Mouse (Mus musculus) midbrain, embryonic 16.5 days (tissue): Measurements from ENCODE around the gene Plcd4. TPM values are rescaled to one million over a fixed set of nuclear protein-coding genes. Genes with fewer than 3 reads are reported as not detected.
"Not testable (repeated sequence)": the region's sequence is repeated elsewhere in the genome, so short reads cannot be mapped to it uniquely, and the experiment has no call there.

Source experiments
- ATAC-seq: fragments of 200-750 bp; cut with Nextera tagmentation; 2 replicates; pipeline ENCODE4 v1.8.0; 2017; ENCODE audit warnings: moderate TSS enrichment
- H3K27ac ChIP-seq: fragments of 300-500 bp; sonication (generic); 2 replicates; pipeline ENCODE4 v1.5.1; 2014; ENCODE audit warnings: mild to moderate bottlenecking, low read length, mixed read lengths
- H3K27me3 ChIP-seq: fragments of 300-500 bp; sonication (generic); 2 replicates; pipeline ENCODE4 v1.6.1; 2014; ENCODE audit warnings: low read depth, low read length, mixed read lengths; ENCODE audit not compliant: control insufficient read depth, insufficient read depth
- H3K36me3 ChIP-seq: fragments of 300-500 bp; sonication (generic); 2 replicates; pipeline ENCODE4 v1.6.1; 2014; ENCODE audit warnings: mild to moderate bottlenecking, low read length, moderate library complexity, mixed read lengths; ENCODE audit not compliant: control insufficient read depth, insufficient read depth
- H3K4me1 ChIP-seq: fragments of 300-500 bp; sonication (generic); 2 replicates; pipeline ENCODE4 v1.6.1; 2014; ENCODE audit warnings: mild to moderate bottlenecking, low read length, mixed read lengths; ENCODE audit not compliant: control insufficient read depth, insufficient read depth
- H3K4me2 ChIP-seq: fragments of 300-500 bp; sonication (generic); 2 replicates; pipeline ENCODE4 v1.6.1; 2014; ENCODE audit warnings: mild to moderate bottlenecking, low read length, mixed read lengths
- H3K4me3 ChIP-seq: fragments of 300-500 bp; sonication (generic); 2 replicates; pipeline ENCODE4 v1.5.1; 2014; ENCODE audit warnings: low read depth, mild to moderate bottlenecking, low read length, moderate library complexity, mixed read lengths
- H3K9ac ChIP-seq: fragments of 300-500 bp; sonication (generic); 2 replicates; pipeline ENCODE4 v1.6.1; 2014; ENCODE audit warnings: low read depth, low read length, mixed read lengths
- H3K9me3 ChIP-seq: fragments of 300-500 bp; sonication (generic); replicated peaks from 2 replicates; pipeline ENCODE4 v1.6.1; 2014; ENCODE audit warnings: mild to moderate bottlenecking, low read length, mixed read lengths; ENCODE audit not compliant: control insufficient read depth, poor library complexity, severe bottlenecking
- WGBS: fragments of 180-500 bp; shearing (Covaris S2); extraction: QIAGEN DNeasy Blood & Tissue Kit; methylation state at CpG from one replicate; pipeline ENCODE4 v1.1.7; 2014; 5-methylcytosine and 5-hydroxymethylcytosine counted together
- polyA plus RNA-seq: library from polyadenylated mRNA; unstranded; fragments of >200 nt; fragmentation: Nextera tagmentation; extraction: Ambion mirVana; gene quantifications from 2 replicates; pipeline ENCODE4 v1.2.1, GENCODE M21; 2015

Plcd4 gene
- 7.4 and 7.5 TPM in 2 replicates for polyA plus RNA-seq

GRCm38 (mm10) chr1:74542451-74542961 lies at the start of gene Plcd4:
Gene Plcd4, plus strand, starts transcription at chr1:74542888.
- peak; percentile 82; the same call in 1 of the 2 replicates for ATAC-seq
- Histone ChIP-seq H3K4me1 (peaks cover 2% of the 10 kb centered on the region), H3K36me3 (no peaks in the 10 kb centered on the region), H3K4me3 (peak within 1 kb of the TSS; percentile 0; the same call in 1 of the 2 replicates), H3K27ac (peak within 1 kb of the TSS; percentile 41), H3K4me2 (peak within 1 kb of the TSS; percentile 4), H3K9ac (peak within 1 kb of the TSS; percentile 31; the same call in 1 of the 2 replicates), H3K27me3 (no peaks in the 10 kb centered on the region), H3K9me3 (no peaks in the 10 kb centered on the region)
- 1% methylated on average over 6 of the region's 6 CpGs for WGBS

GRCm38 (mm10) chr1:74501106-74501505 lies 41.6 kb upstream of the Plcd4 start:
- Histone ChIP-seq H3K27ac (no peak overlapping the region), H3K9ac (no peak overlapping the region), H3K4me3 (no peak overlapping the region), H3K9me3 (no peaks in the 10 kb centered on the region), H3K4me1 (peaks cover 11% of the 10 kb centered on the region), H3K27me3 (no peaks in the 10 kb centered on the region), H3K4me2 (no peak overlapping the region), H3K36me3 (no peaks in the 10 kb centered on the region)
- ATAC-seq, result no peak
- 69% methylated on average over 1 of the region's 1 CpGs for WGBS

GRCm38 (mm10) chr1:74505393-74505720 lies 37.3 kb upstream of the Plcd4 start:
- peak overlapping the region; percentile 76 for H3K9ac ChIP-seq
- H3K36me3 ChIP-seq, result no peaks in the 10 kb centered on the region
- H3K4me1 ChIP-seq, result peaks cover 36% of the 10 kb centered on the region
- peak overlapping the region; percentile 69 for H3K4me3 ChIP-seq
- no peaks in the 10 kb centered on the region for H3K9me3 ChIP-seq
- H3K27me3 ChIP-seq, result no peaks in the 10 kb centered on the region
- peak overlapping the region; percentile 76 for H3K27ac ChIP-seq
- peak; percentile 81; the same call in 1 of the 2 replicates for ATAC-seq
- under 1% methylated on average over 22 of the region's 22 CpGs for WGBS
- H3K4me2 ChIP-seq, result peak overlapping the region; percentile 92

- Histone ChIP-seq H3K4me3 (peak within 1 kb of the TSS; percentile 69), H3K4me1 (peaks cover 36% of the 10 kb centered on the region), H3K27ac (peak within 1 kb of the TSS; percentile 76), H3K9me3 (no peaks in the 10 kb centered on the region), H3K4me2 (peak within 1 kb of the TSS; percentile 92), H3K27me3 (no peaks in the 10 kb centered on the region), H3K9ac (peak within 1 kb of the TSS; percentile 85), H3K36me3 (no peaks in the 10 kb centered on the region)
- WGBS, result under 1% methylated on average over 61 of the region's 64 CpGs
- ATAC-seq, result peak; percentile 99
Observed at GRCm38 (mm10) chr1:74505721-74506464, 36.8 kb upstream of the Plcd4 start, which contains the start of gene Cnot9. Gene Cnot9, plus strand, starts transcription at chr1:74506058.

GRCm38 (mm10) chr1:74506471-74506881 lies 36.2 kb upstream of the Plcd4 start:
- no peak; the same call in 1 of the 2 replicates for ATAC-seq
- H3K4me1 ChIP-seq, result peaks cover 36% of the 10 kb centered on the region
- peak overlapping the region; percentile 69 for H3K4me3 ChIP-seq
- peak overlapping the region; percentile 92 for H3K4me2 ChIP-seq
- H3K27ac ChIP-seq, result peak overlapping the region; percentile 75
- peak overlapping the region; percentile 85 for H3K9ac ChIP-seq
- under 1% methylated on average over 31 of the region's 34 CpGs for WGBS
- no peaks in the 10 kb centered on the region for H3K36me3 ChIP-seq
- H3K27me3 ChIP-seq, result no peaks in the 10 kb centered on the region
- no peaks in the 10 kb centered on the region for H3K9me3 ChIP-seq

- no peak overlapping the region for H3K4me3 ChIP-seq
Observed at GRCm38 (mm10) chr1:74507780-74508179, 34.9 kb upstream of the Plcd4 start.

GRCm38 (mm10) chr1:74511306-74511705 lies 31.4 kb upstream of the Plcd4 start:
- 99% methylated on average over 5 of the region's 5 CpGs for WGBS
- Histone ChIP-seq H3K4me3 (no peak overlapping the region), H3K4me1 (peaks cover 25% of the 10 kb centered on the region), H3K27ac (no peak overlapping the region), H3K27me3 (no peaks in the 10 kb centered on the region), H3K9ac (no peak overlapping the region), H3K36me3 (no peaks in the 10 kb centered on the region), H3K9me3 (no peaks in the 10 kb centered on the region), H3K4me2 (no peak overlapping the region)
- no peak for ATAC-seq

More at GRCm38 (mm10) chr1:74507780-74508179, 34.9 kb upstream of the Plcd4 start:
- peaks cover 36% of the 10 kb centered on the region for H3K4me1 ChIP-seq
- H3K9ac ChIP-seq, result no peak overlapping the region
- no peak overlapping the region for H3K27ac ChIP-seq
- H3K4me2 ChIP-seq, result peak overlapping the region; percentile 92; the same call in 1 of the 2 replicates
- ATAC-seq, result no peak
- H3K27me3 ChIP-seq, result no peaks in the 10 kb centered on the region
- H3K36me3 ChIP-seq, result no peaks in the 10 kb centered on the region
- 98% methylated on average over 2 of the region's 2 CpGs for WGBS
- H3K9me3 ChIP-seq, result no peaks in the 10 kb centered on the region

GRCm38 (mm10) chr1:74512999-74513398 lies 29.7 kb upstream of the Plcd4 start:
- H3K9ac ChIP-seq, H3K36me3 ChIP-seq, H3K27me3 ChIP-seq, ATAC-seq, H3K27ac ChIP-seq, H3K4me3 ChIP-seq, H3K9me3 ChIP-seq, H3K4me2 ChIP-seq: not testable (repeated sequence)
- H3K4me1 ChIP-seq, result peaks cover 13% of the 10 kb centered on the region
- WGBS, result 97% methylated on average over 1 of the region's 1 CpGs

- Histone ChIP-seq H3K4me3 (no peak overlapping the region), H3K27ac (no peak overlapping the region), H3K9ac (no peak overlapping the region), H3K36me3 (peaks cover 16% of the 10 kb centered on the region), H3K4me1 (no peaks in the 10 kb centered on the region), H3K4me2 (no peak overlapping the region), H3K9me3 (no peaks in the 10 kb centered on the region), H3K27me3 (no peaks in the 10 kb centered on the region)
- no peak for ATAC-seq
Observed at GRCm38 (mm10) chr1:74519875-74520274, 22.8 kb upstream of the Plcd4 start.
